Mouse (Mus musculus) small intestine, adult 2 months (tissue): ENCODE results near the gene Tet1.

ENCODE experiments used
- CTCF ChIP-seq: fragments of 200-500 bp; IDR thresholded peaks from 2 replicates; pipeline ENCODE4 v1.5.1; 2012; ENCODE audit warnings: low read depth, mild to moderate bottlenecking, control low read depth, inconsistent platforms, low read length, moderate library complexity, mixed read lengths; ENCODE audit not compliant: insufficient replicate concordance, insufficient read length; ENCODE audit errors: extremely low read depth
- POLR2A ChIP-seq: fragments of 200-500 bp; IDR thresholded peaks from 2 replicates; pipeline ENCODE4 v1.6.1; 2012; ENCODE audit warnings: low read depth, mild to moderate bottlenecking, control low read depth, inconsistent platforms, low read length, moderate library complexity

GRCm38 (mm10) chr10:62875565-62875964 lies 33.2 kb downstream of the Tet1 start:
- no peak for TF ChIP-seq POLR2A
- no peak for TF ChIP-seq CTCF
